Mouse (Mus musculus) limb, embryonic 14.5 days (tissue): ENCODE data around the gene Dctn3. TPM values are rescaled to one million over a fixed set of nuclear protein-coding genes. Genes with fewer than 3 reads are reported as not detected.
"Not testable (repeated sequence)": the region's sequence is repeated elsewhere in the genome, so short reads cannot be mapped to it uniquely, and the experiment has no call there.

Experiments
- ATAC-seq: fragments of 200-750 bp; cut with Nextera tagmentation; 2 replicates; pipeline ENCODE4 v1.8.0; 2017; ENCODE audit warnings: low read depth, moderate number of reproducible peaks, moderate TSS enrichment; ENCODE audit not compliant: low FRiP score
- DNase-seq: peaks from one replicate; pipeline ENCODE4 v3.0.0-alpha.2; 2015; ENCODE audit warnings: low spot score
- H3K27ac ChIP-seq: fragments of 300-500 bp; sonication (generic); replicated peaks from 2 replicates; pipeline ENCODE4 v1.5.1; 2014; ENCODE audit warnings: low read depth, mild to moderate bottlenecking, low read length, moderate library complexity, mixed read lengths
- H3K27me3 ChIP-seq: fragments of 300-500 bp; sonication (generic); 2 replicates; pipeline ENCODE4 v1.6.1; 2014; ENCODE audit warnings: low read length, mixed read lengths; ENCODE audit not compliant: control insufficient read depth, insufficient read depth
- H3K36me3 ChIP-seq: fragments of 300-500 bp; sonication (generic); 2 replicates; pipeline ENCODE4 v1.6.1; 2014; ENCODE audit warnings: mild to moderate bottlenecking, low read length, moderate library complexity, mixed read lengths; ENCODE audit not compliant: control insufficient read depth, insufficient read depth
- H3K4me1 ChIP-seq: fragments of 300-500 bp; sonication (generic); 2 replicates; pipeline ENCODE4 v1.6.1; 2014; ENCODE audit warnings: antibody characterized with exemption, low read length, mixed read lengths; ENCODE audit not compliant: control insufficient read depth, insufficient read depth
- H3K4me2 ChIP-seq: fragments of 300-500 bp; sonication (generic); replicated peaks from 2 replicates; pipeline ENCODE4 v1.6.1; 2014; ENCODE audit warnings: low read depth, mild to moderate bottlenecking, low read length, moderate library complexity; ENCODE audit not compliant: severe bottlenecking
- H3K4me3 ChIP-seq: fragments of 300-500 bp; sonication (generic); replicated peaks from 2 replicates; pipeline ENCODE4 v1.5.1; 2014; ENCODE audit warnings: low read length
- H3K9ac ChIP-seq: fragments of 300-500 bp; sonication (generic); 2 replicates; pipeline ENCODE4 v1.6.1; 2014; ENCODE audit warnings: mild to moderate bottlenecking, low read depth, low read length, moderate library complexity; ENCODE audit not compliant: severe bottlenecking
- H3K9me3 ChIP-seq: fragments of 300-500 bp; sonication (generic); 2 replicates; pipeline ENCODE4 v1.6.1; 2016; ENCODE audit warnings: low read length; ENCODE audit not compliant: control insufficient read depth
- POLR2A ChIP-seq: fragments of 200-500 bp; IDR thresholded peaks from 2 replicates; pipeline ENCODE4 v1.8.0; 2012; ENCODE audit warnings: inconsistent platforms, mild to moderate bottlenecking, moderate library complexity, borderline replicate concordance; ENCODE audit not compliant: insufficient read depth, insufficient read length; ENCODE audit errors: extremely low read depth
- WGBS: fragments of 180-500 bp; shearing (Covaris S2); extraction: QIAGEN DNeasy Blood & Tissue Kit; methylation state at CpG from one replicate; pipeline ENCODE4 v1.1.7; 2014; 5-methylcytosine and 5-hydroxymethylcytosine counted together
- polyA plus RNA-seq, 2 experiments: library from polyadenylated mRNA; depleted of rRNA in 1 of 2; stranded (reverse) in 1 of 2; unstranded in 1 of 2; fragments of >200 nt; fragmentation: Nextera tagmentation in 1 of 2; extraction: Ambion mirVana in 1 of 2; gene quantifications; 2 replicates each; pipeline versions ENCODE4 v1.2.1 to v1.2.3; 2012 to 2014

Gene Dctn3
- polyA plus RNA-seq, 2 experiments: 70.1 to 99.1 TPM

DNA sequence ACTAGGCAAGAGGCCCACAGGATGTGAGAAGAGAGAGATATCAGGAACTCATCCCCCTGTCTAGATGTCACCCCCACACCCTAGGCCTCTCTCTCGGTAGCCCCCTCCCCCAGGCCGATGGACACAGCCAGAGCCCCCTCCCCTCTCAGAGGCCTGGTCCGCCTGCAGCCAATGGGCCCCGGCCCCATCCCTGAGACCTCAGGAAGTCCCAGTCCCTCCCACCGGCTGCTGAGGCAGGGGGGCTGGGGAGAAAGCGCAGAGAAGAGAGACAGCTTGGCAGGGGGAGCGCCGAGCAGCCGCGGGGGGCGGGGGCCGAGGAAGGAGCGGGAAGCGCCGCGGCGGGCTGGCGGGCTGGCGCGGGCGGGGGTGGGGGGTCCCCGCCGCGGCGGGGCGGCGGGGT is 39.7 kb downstream of the Dctn3 start:
- H3K4me1 ChIP-seq, H3K27ac ChIP-seq, H3K9ac ChIP-seq, H3K9me3 ChIP-seq, DNase-seq, H3K36me3 ChIP-seq: not testable (repeated sequence)
- H3K27me3 ChIP-seq: peaks cover 14% of the 10 kb centered on the region; the same call in 1 of the 2 replicates
- H3K4me2 ChIP-seq: peak overlapping the region; percentile 32; the same call in 1 of the 2 replicates
- ATAC-seq: peak; percentile 54; the same call in 1 of the 2 replicates
- H3K4me3 ChIP-seq: peak overlapping the region; percentile 18; the same call in 1 of the 2 replicates
- 0% methylated on average over 1 of the region's 27 CpGs for WGBS

DNA sequence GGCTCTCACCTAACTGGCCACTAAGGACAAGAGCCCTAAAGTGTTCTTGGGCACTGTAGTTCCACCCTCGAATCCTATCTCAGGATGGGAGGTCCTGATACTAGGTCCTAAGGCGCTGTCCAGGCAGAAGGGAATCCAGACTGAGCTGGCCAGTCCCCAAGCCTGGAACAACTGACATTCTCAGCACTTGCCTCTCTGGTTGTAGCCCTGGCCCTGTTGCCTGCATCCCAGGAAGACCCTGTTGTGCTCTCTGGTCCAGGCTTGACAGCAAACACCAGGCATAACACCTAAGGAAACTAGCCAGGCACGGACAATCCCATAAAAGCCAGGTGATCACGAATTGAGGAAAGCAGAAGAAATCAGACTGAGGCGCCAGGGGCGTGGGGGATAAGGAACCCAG is 40.2 kb downstream of the Dctn3 start:
- no peak for DNase-seq
- 0 out of 2 replicates have a peak overlapping the region, but pooled peaks have one; percentile 5 for H3K4me2 ChIP-seq
- H3K9me3 ChIP-seq: no peaks in the 10 kb centered on the region
- ATAC-seq: no peak
- peaks cover 14% of the 10 kb centered on the region; the same call in 1 of the 2 replicates for H3K27me3 ChIP-seq
- no peak overlapping the region for H3K9ac ChIP-seq
- peaks cover 3% of the 10 kb centered on the region; the same call in 1 of the 2 replicates for H3K4me1 ChIP-seq
- H3K36me3 ChIP-seq: no peaks in the 10 kb centered on the region
- H3K4me3 ChIP-seq: no peak overlapping the region
- no peak for TF ChIP-seq POLR2A
- H3K27ac ChIP-seq: no peak overlapping the region
- 20% methylated on average over 6 of the region's 6 CpGs for WGBS

DNA sequence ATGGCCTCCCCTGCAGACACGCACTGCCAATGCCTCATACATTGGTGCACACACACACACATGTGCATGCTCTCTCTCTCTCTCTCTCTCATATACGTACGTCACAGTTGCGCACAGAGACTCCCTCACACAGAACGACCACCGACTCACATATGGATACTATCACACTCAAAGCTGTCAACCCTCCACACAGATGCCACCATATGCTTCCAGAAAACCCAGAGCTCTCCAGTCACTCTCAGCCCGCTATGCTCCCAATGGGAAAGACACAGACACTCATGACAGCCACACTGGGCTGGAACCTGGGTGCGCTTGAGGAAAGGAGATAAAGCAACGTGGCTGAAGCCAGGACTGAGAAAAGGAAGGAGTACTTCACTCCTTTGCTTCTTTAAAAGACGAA is 41.0 kb downstream of the Dctn3 start:
- no peak for TF ChIP-seq POLR2A
- Histone ChIP-seq H3K4me2 (no peak overlapping the region), H3K4me3 (no peak overlapping the region), H3K9ac (no peak overlapping the region), H3K9me3 (no peaks in the 10 kb centered on the region), H3K4me1 (peaks cover 9% of the 10 kb centered on the region; the same call in 1 of the 2 replicates), H3K27ac (no peak overlapping the region), H3K36me3 (no peaks in the 10 kb centered on the region), H3K27me3 (peaks cover 14% of the 10 kb centered on the region; the same call in 1 of the 2 replicates)
- WGBS: 61% methylated on average over 10 of the region's 10 CpGs
- no peak for DNase-seq
- ATAC-seq: no peak

DNA sequence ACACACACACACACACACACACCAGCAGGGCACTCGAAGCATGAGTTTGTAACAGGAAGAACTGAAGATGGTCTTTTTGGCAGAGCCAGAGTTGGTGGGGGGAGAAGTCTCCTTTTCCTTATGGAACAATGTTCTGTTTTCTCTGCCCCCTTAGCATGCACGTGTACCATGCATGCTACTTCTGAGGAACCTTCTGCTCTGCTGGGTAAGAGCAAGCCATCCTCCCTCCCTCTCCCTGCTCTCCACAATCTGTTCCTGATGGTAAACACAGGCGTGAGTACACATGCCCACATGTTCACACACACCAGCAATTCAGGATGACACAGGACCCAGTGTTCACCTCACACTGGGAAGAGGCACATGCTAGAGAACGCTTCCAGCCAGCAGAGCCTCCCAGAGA is 41.8 kb downstream of the Dctn3 start:
- WGBS: 52% methylated on average over 4 of the region's 4 CpGs
- no peak for DNase-seq

DNA sequence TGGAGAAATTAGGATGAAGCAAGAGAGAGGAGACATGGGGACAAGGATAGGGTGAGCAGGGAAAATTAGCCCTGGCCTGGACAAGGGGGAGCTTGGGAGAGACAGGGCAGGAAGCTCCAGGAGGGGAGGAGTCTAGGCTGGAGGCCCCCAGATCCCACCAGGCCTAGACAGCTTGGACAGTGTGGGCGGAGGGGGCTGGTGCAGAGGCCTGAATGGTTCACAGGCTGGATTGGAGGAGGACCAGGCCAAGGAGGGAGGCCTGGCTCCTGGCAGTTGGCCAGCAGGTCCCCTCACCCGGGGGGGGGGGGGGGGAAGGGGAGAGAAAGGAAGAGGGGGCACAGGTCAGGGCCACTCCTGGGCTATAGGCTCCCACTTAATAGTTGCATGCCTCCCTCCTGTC is 43.7 kb downstream of the Dctn3 start:
- Histone ChIP-seq H3K27me3 (peaks cover 35% of the 10 kb centered on the region), H3K27ac (no peak overlapping the region), H3K9ac (no peak overlapping the region), H3K4me3 (no peak overlapping the region), H3K9me3 (no peaks in the 10 kb centered on the region), H3K4me1 (peaks cover 9% of the 10 kb centered on the region; the same call in 1 of the 2 replicates), H3K4me2 (no peak overlapping the region), H3K36me3 (no peaks in the 10 kb centered on the region)
- no peak for ATAC-seq
- no peak for TF ChIP-seq POLR2A
- 83% methylated on average over 1 of the region's 2 CpGs for WGBS
- no peak for DNase-seq

More for the DNA sequence above, 41.8 kb downstream of the Dctn3 start:
- Histone ChIP-seq H3K9me3 (no peaks in the 10 kb centered on the region), H3K4me2 (no peak overlapping the region), H3K4me3 (no peak overlapping the region), H3K9ac (no peak overlapping the region), H3K36me3 (no peaks in the 10 kb centered on the region), H3K27ac (no peak overlapping the region), H3K27me3 (peaks cover 21% of the 10 kb centered on the region; the same call in 1 of the 2 replicates), H3K4me1 (peaks cover 9% of the 10 kb centered on the region; the same call in 1 of the 2 replicates)
- no peak for ATAC-seq
- no peak for TF ChIP-seq POLR2A

DNA sequence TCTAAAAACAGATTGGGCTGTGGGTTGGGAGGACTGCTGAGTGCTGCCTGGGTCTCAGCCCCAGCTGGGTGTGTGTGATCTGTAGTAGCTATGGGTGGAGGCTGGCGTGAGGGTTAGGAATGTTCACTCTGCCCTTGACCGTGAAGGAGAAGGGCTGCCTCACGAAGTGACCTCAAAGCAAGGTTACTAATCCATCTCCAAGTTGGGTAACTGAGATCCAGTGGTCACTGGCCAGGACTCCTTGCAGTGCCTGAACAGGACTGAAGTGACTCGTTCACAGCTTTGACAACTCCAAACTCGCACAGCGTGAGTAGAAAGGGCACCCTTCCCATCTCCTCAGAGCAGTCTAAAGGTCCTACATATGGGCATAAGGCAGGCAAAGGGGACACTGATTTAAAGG is 44.1 kb downstream of the Dctn3 start:
- ATAC-seq (no peak), DNase-seq (no peak)
- no peak overlapping the region for H3K4me3 ChIP-seq
- no peak overlapping the region for H3K27ac ChIP-seq
- no peaks in the 10 kb centered on the region for H3K9me3 ChIP-seq
- H3K36me3 ChIP-seq: no peaks in the 10 kb centered on the region
- no peak for TF ChIP-seq POLR2A
- no peak overlapping the region for H3K4me2 ChIP-seq
- peaks cover 9% of the 10 kb centered on the region; the same call in 1 of the 2 replicates for H3K4me1 ChIP-seq
- H3K9ac ChIP-seq: no peak overlapping the region
- WGBS: 75% methylated on average over 6 of the region's 6 CpGs
- H3K27me3 ChIP-seq: peaks cover 39% of the 10 kb centered on the region
